Mouse (Mus musculus) kidney, adult 2 months (tissue): ENCODE data around the gene Wdsub1. TPM values are rescaled to one million over a fixed set of nuclear protein-coding genes. Genes with fewer than 3 reads are reported as not detected.

ENCODE experiments used
- DNase-seq: peaks from one replicate; pipeline ENCODE4 v3.0.0; 2021
- H3K27ac ChIP-seq: fragments of 200-500 bp; 2 replicates; pipeline ENCODE4 v1.5.1; 2012; ENCODE audit warnings: low read depth, low read length, control low read depth, inconsistent platforms; ENCODE audit not compliant: insufficient read depth
- H3K27me3 ChIP-seq: fragments of 200-500 bp; replicated peaks from 2 replicates; pipeline ENCODE4 v1.6.1; 2012; ENCODE audit warnings: mild to moderate bottlenecking, moderate library complexity, low read length, inconsistent platforms; ENCODE audit not compliant: control insufficient read depth, insufficient read depth
- H3K36me3 ChIP-seq: fragments of 200-500 bp; 2 replicates; pipeline ENCODE4 v1.6.1; 2012; ENCODE audit warnings: mild to moderate bottlenecking, moderate library complexity, low read length, inconsistent platforms; ENCODE audit not compliant: control insufficient read depth, insufficient read depth
- H3K4me1 ChIP-seq: fragments of 200-500 bp; 2 replicates; pipeline ENCODE4 v1.6.1; 2011; ENCODE audit warnings: low read length; ENCODE audit not compliant: control insufficient read depth, insufficient read depth
- H3K4me3 ChIP-seq: fragments of 200-500 bp; 2 replicates; pipeline ENCODE4 v1.5.1; 2011; ENCODE audit warnings: mild to moderate bottlenecking, low read depth, low read length, control low read depth; ENCODE audit not compliant: insufficient read depth
- CTCF ChIP-seq: fragments of 200-500 bp; conservative IDR thresholded peaks from 2 replicates; pipeline ENCODE4 v1.5.1; 2011; ENCODE audit warnings: low read depth, mild to moderate bottlenecking, control low read depth, low read length, moderate library complexity, mixed read lengths; ENCODE audit not compliant: insufficient read depth, insufficient read length
- POLR2A ChIP-seq: fragments of 200-500 bp; IDR thresholded peaks from one replicate; pipeline ENCODE4 v1.6.1; 2011; ENCODE audit warnings: low read depth, low read length, control low read depth
- WGBS: fragments of 180-500 bp; shearing (Covaris S2); methylation state at CpG from one replicate; pipeline ENCODE4 v1.1.7; 2018; 5-methylcytosine and 5-hydroxymethylcytosine counted together
- polyA plus RNA-seq: library from polyadenylated mRNA; depleted of rRNA; stranded (reverse); fragments of >200 nt; gene quantifications from 2 replicates; pipeline ENCODE4 v1.2.3, GENCODE M21; 2012

The Wdsub1 gene
- polyA plus RNA-seq, 1 experiment: 65.6 TPM

DNA sequence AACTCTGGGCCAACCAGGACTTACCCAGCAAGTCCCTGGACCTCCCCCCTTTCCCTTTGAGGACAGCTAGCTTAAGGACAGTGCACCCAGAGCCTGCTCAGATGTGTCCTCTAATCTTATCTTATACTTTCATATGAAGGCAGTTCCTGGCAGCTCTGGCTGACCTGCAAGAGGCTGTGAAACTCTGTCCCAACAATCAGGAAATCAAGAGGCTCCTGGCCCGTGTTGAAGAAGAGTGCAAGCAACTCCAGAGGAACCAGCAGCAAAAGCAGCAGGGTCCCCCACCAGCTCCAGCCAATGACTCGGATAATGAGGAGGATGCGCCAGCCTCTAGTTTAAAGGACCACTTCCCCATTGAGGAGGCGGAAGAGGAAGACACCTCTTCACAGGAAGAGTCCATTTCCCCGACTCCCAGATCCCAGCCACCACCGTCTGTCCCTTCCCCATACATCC lies 39.8 kb downstream of the Wdsub1 start:
- no peaks in the 10 kb centered on the region for H3K27me3 ChIP-seq
- H3K4me1 ChIP-seq: peaks cover 7% of the 10 kb centered on the region; the same call in 1 of the 2 replicates
- H3K4me3 ChIP-seq: no peak overlapping the region
- peak overlapping the region; percentile 84 for H3K27ac ChIP-seq
- DNase-seq: no peak
- no peak for TF ChIP-seq CTCF
- no peak for TF ChIP-seq POLR2A
- peaks cover 2% of the 10 kb centered on the region; the same call in 1 of the 2 replicates for H3K36me3 ChIP-seq
- WGBS: 79% methylated on average over 6 of the region's 6 CpGs

DNA sequence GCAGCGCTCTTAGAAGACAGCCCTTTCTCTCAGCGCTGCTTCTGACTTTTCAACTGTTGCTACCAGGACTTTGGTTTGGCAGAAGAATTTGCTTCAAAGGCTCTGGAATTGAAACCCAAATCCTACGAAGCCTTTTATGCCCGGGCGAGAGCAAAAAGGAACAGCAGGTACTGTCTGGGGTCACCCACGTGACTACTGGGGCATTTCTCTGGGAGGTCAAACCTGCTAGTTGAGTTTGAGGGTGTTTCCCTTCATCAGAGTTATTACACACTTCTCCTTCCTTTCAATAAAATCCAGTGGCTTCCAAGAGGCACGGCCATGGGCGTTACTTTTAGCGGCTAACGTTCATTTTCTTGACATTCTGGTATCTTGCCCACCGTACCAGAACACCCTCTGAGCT lies 40.4 kb downstream of the Wdsub1 start:
- Histone ChIP-seq H3K4me1 (peaks cover 7% of the 10 kb centered on the region; the same call in 1 of the 2 replicates), H3K36me3 (peaks cover 2% of the 10 kb centered on the region; the same call in 1 of the 2 replicates), H3K4me3 (no peak overlapping the region), H3K27me3 (no peaks in the 10 kb centered on the region), H3K27ac (peak overlapping the region; percentile 84)
- 58% methylated on average over 11 of the region's 11 CpGs for WGBS
- DNase-seq: peak; percentile 40
- TF ChIP-seq POLR2A (no peak), CTCF (no peak)

DNA sequence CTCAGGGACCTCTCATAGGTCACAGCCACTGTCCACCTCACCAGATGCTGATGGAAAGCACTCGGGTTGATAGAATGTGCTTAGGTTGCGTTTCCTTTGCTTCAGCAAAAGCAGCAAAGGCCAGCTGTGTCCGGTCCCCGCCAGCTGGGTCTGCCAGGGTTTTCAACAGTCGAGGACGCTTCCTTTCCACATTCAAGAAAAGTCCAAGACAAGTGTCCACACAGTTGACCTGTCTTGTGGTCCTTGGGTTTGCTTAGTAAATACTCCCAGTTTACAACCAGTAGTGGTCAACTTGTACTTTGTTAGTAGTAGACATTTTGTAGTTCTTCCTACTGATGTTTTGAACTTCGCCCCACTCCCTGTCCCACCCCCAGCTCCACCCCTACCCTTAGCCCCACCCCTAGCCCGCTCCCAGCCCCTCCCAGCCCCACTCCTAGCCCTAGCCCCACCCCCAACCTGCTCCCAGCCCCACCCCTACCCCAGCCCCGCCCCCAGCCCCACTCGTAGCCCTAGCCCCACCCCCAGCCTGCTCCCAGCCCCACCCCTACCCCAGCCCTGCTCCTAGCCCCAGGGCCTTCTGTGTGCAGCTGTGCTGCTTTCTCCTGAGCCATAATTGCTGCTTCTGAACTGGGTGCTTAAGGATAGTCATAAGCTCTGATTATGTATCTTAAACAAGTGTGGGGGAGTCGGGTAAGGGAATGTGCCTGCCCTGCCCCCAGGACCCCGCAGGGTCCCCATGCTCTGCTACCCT lies 41.0 kb downstream of the Wdsub1 start:
- no peak overlapping the region for H3K4me3 ChIP-seq
- H3K4me1 ChIP-seq: peaks cover 7% of the 10 kb centered on the region; the same call in 1 of the 2 replicates
- TF ChIP-seq CTCF (no peak), POLR2A (no peak)
- H3K27ac ChIP-seq: peak overlapping the region; percentile 84
- 42% methylated on average over 12 of the region's 12 CpGs for WGBS
- no peaks in the 10 kb centered on the region for H3K27me3 ChIP-seq
- peak; percentile 74 for DNase-seq
- peaks cover 2% of the 10 kb centered on the region; the same call in 1 of the 2 replicates for H3K36me3 ChIP-seq

DNA sequence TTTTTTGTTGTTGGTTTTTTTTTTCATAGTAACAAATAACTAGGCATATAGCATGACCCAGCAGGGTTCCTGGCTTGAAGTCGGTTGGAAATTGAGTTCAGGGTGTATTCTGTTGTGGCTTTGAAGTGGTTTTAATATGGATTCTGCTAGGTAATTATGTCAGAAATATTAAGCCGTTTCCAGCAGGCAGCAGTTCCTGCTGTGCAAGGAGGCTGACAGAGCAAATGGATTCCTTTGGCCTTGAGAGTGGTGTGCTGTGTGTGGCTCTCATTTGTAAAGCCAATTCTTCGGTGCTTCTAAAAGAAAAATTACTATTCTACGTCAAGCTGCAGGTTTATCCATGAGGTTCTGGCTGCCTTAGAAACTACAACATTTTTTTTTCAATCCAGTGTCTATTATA lies 42.2 kb downstream of the Wdsub1 start:
- Histone ChIP-seq H3K27ac (no peak overlapping the region), H3K36me3 (peaks cover 2% of the 10 kb centered on the region; the same call in 1 of the 2 replicates), H3K27me3 (no peaks in the 10 kb centered on the region), H3K4me1 (peaks cover 7% of the 10 kb centered on the region; the same call in 1 of the 2 replicates), H3K4me3 (no peak overlapping the region)
- DNase-seq: no peak
- TF ChIP-seq CTCF (no peak), POLR2A (no peak)
- WGBS: 84% methylated on average over 4 of the region's 4 CpGs

DNA sequence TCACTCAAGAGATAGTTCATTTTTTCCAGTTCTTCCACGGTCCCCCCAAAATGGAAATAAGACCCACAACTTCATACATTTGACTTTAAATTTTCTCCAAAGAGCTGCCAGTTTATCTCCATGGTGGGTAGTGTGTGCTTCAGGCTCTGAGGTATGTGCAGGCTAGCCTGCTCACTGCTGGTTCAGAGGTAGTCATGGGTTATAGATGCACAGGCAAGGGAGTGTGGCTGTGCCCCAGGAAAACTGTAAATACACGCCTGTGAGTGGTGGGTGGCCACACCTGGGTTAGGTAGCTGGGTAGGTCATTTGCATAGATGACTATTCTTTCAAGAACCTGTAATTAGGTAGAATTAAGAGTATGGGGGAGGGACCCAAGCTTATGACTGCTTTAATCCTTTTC lies 42.6 kb downstream of the Wdsub1 start:
- H3K36me3 ChIP-seq: peaks cover 2% of the 10 kb centered on the region; the same call in 1 of the 2 replicates

DNA sequence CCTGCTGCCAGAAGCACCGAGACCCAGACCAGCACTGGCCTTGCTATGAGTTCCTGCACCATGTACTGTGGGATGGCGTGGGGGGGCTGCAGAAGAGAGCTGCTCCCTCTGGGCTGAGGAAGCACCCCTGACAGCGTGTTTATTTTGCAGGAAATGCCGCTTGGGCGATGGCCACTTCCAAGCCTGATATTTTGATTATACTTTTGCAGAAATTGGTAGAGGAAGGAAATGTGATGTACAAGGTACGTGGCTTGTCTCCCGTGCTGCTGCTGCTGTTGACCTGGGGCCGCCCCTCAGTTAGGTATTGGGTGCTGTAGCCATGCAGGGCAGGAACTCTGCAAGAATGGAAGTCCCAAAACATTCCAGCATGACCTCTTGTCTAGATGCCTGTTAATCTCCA lies 43.6 kb downstream of the Wdsub1 start:
- no peak for TF ChIP-seq POLR2A
- no peak for TF ChIP-seq CTCF
- 60% methylated on average over 8 of the region's 8 CpGs for WGBS
- Histone ChIP-seq H3K27ac (peak overlapping the region; percentile 76), H3K4me3 (no peak overlapping the region), H3K27me3 (no peaks in the 10 kb centered on the region), H3K36me3 (peaks cover 2% of the 10 kb centered on the region; the same call in 1 of the 2 replicates), H3K4me1 (peaks cover 7% of the 10 kb centered on the region; the same call in 1 of the 2 replicates)
- peak; percentile 83 for DNase-seq

More for the DNA sequence above, 42.6 kb downstream of the Wdsub1 start:
- no peak overlapping the region for H3K4me3 ChIP-seq
- no peaks in the 10 kb centered on the region for H3K27me3 ChIP-seq
- H3K4me1 ChIP-seq: peaks cover 7% of the 10 kb centered on the region; the same call in 1 of the 2 replicates
- DNase-seq: no peak
- no peak for TF ChIP-seq CTCF
- TF ChIP-seq POLR2A: no peak
- no peak overlapping the region for H3K27ac ChIP-seq
- 82% methylated on average over 2 of the region's 2 CpGs for WGBS

DNA sequence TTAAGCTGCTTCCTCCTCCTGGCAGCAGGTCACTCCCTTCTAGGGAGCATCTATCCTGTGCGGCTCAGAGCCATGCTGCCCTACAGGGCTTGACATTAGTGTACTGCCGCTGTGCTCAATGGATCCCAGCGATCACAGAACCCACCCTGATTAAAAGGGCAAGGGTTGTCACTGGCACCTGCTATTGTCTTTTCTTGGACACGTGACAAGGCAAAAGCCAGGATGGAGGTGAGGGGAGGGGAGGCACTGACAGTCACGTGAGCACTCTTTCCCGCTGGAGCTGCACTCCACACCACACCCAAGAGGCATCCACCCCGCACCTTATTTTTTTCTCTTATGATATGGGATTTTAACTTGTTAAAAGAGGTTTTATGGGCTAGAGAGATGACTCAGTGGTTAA lies 50.6 kb downstream of the Wdsub1 start:
- H3K27me3 ChIP-seq: no peaks in the 10 kb centered on the region
- TF ChIP-seq POLR2A (no peak), CTCF (no peak)
- no peak overlapping the region for H3K27ac ChIP-seq
- WGBS: 66% methylated on average over 7 of the region's 7 CpGs
- DNase-seq: no peak
- H3K4me3 ChIP-seq: no peak overlapping the region
- H3K36me3 ChIP-seq: no peaks in the 10 kb centered on the region
- peaks cover 20% of the 10 kb centered on the region for H3K4me1 ChIP-seq
